Mouse (Mus musculus) right cerebral cortex, postnatal 14 days (tissue): Measurements from ENCODE around the gene Cops3.

ENCODE experiments used
- DNase-seq: peaks from one replicate; pipeline ENCODE4 v3.0.0; 2022

The Cops3 gene

GRCm38 (mm10) chr11:59810480-59811158 lies 29.0 kb downstream of the Cops3 start:
- no peak for DNase-seq

- DNase-seq = peak; percentile 82
These were observed 29.8 kb downstream of the Cops3 start, which contains the start of gene Flcn for GRCm38 (mm10) chr11:59809670-59810474. TSS of gene Flcn (minus strand) at chr11:59810016.

- DNase-seq = no peak
These were observed 30.5 kb downstream of the Cops3 start for GRCm38 (mm10) chr11:59809071-59809669.

- DNase-seq = no peak
These were observed 31.3 kb downstream of the Cops3 start for GRCm38 (mm10) chr11:59808170-59808960.

- no peak for DNase-seq
These were observed 34.0 kb downstream of the Cops3 start for GRCm38 (mm10) chr11:59805656-59806055.

GRCm38 (mm10) chr11:59805256-59805655 lies 34.4 kb downstream of the Cops3 start:
- DNase-seq = no peak

GRCm38 (mm10) chr11:59804409-59805110 lies 35.1 kb downstream of the Cops3 start:
- DNase-seq = no peak

- DNase-seq = no peak
These were observed 36.1 kb downstream of the Cops3 start for GRCm38 (mm10) chr11:59803516-59803915.

- no peak for DNase-seq
These were observed 37.8 kb downstream of the Cops3 start for GRCm38 (mm10) chr11:59801881-59802280.

- DNase-seq = no peak
These were observed 39.2 kb downstream of the Cops3 start for GRCm38 (mm10) chr11:59800412-59800811.

GRCm38 (mm10) chr11:59793390-59793789 lies 46.2 kb downstream of the Cops3 start:
- DNase-seq = no peak

GRCm38 (mm10) chr11:59789311-59789710 lies 50.3 kb downstream of the Cops3 start:
- no peak for DNase-seq

- DNase-seq = peak; percentile 62
These were observed 52.3 kb downstream of the Cops3 start, which contains the start of gene Pld6 for GRCm38 (mm10) chr11:59787199-59787781. TSS of gene Pld6 (minus strand) at chr11:59787645.

GRCm38 (mm10) chr11:59786444-59787198 lies 53.0 kb downstream of the Cops3 start:
- DNase-seq = no peak

- no peak for DNase-seq
These were observed 56.0 kb downstream of the Cops3 start for GRCm38 (mm10) chr11:59783591-59783990.

GRCm38 (mm10) chr11:59782091-59782590 lies 57.5 kb downstream of the Cops3 start:
- no peak for DNase-seq

GRCm38 (mm10) chr11:59780241-59780640 lies 59.4 kb downstream of the Cops3 start:
- DNase-seq = no peak

GRCm38 (mm10) chr11:59779406-59779805 lies 60.2 kb downstream of the Cops3 start:
- DNase-seq = no peak

- no peak for DNase-seq
These were observed 60.8 kb downstream of the Cops3 start for GRCm38 (mm10) chr11:59778874-59779223.

GRCm38 (mm10) chr11:59778181-59778873 lies 61.3 kb downstream of the Cops3 start:
- DNase-seq = peak; percentile 78
